Mouse (Mus musculus) kidney, embryonic 14.5 days (tissue): ENCODE measurements at regions not wholly inside any gene's neighbourhood (a gene's known extent, or its start where the extent isn't known, plus 50 kb on each side); places are given as distances from the start of the nearest gene placed in this dataset.
A peak's percentile ranks its signal among the peaks of the same experiment; 100 is the strongest.

Experiments
- ATAC-seq: fragments of 200-750 bp; cut with Nextera tagmentation; 2 replicates; pipeline ENCODE4 v1.8.0; 2017; ENCODE audit warnings: moderate number of reproducible peaks, mild to moderate bottlenecking, moderate TSS enrichment, moderate library complexity; ENCODE audit not compliant: low FRiP score, low TSS enrichment
- H3K27ac ChIP-seq: fragments of 300-500 bp; sonication (generic); 2 replicates; pipeline ENCODE4 v1.5.1; 2014; ENCODE audit warnings: low read depth, mild to moderate bottlenecking, low read length, moderate library complexity, mixed read lengths
- H3K27me3 ChIP-seq: fragments of 300-500 bp; sonication (generic); 2 replicates; pipeline ENCODE4 v1.6.1; 2014; ENCODE audit warnings: mild to moderate bottlenecking, low read length; ENCODE audit not compliant: control insufficient read depth, insufficient read depth
- H3K36me3 ChIP-seq: fragments of 300-500 bp; sonication (generic); 2 replicates; pipeline ENCODE4 v1.6.1; 2014; ENCODE audit warnings: low read length, mixed read lengths; ENCODE audit not compliant: control insufficient read depth, insufficient read depth
- H3K4me1 ChIP-seq: fragments of 300-500 bp; sonication (generic); 2 replicates; pipeline ENCODE4 v1.6.1; 2014; ENCODE audit warnings: low read length, mixed read lengths; ENCODE audit not compliant: control insufficient read depth, insufficient read depth
- H3K4me2 ChIP-seq: fragments of 300-500 bp; sonication (generic); replicated peaks from 2 replicates; pipeline ENCODE4 v1.6.1; 2014; ENCODE audit warnings: low read depth, mild to moderate bottlenecking, low read length
- H3K4me3 ChIP-seq: fragments of 300-500 bp; sonication (generic); 2 replicates; pipeline ENCODE4 v1.5.1; 2014; ENCODE audit warnings: mild to moderate bottlenecking, low read length
- H3K9ac ChIP-seq: fragments of 300-500 bp; sonication (generic); 2 replicates; pipeline ENCODE4 v1.6.1; 2014; ENCODE audit warnings: low read depth, mild to moderate bottlenecking, low read length, moderate library complexity
- H3K9me3 ChIP-seq: fragments of 300-500 bp; sonication (generic); 2 replicates; pipeline ENCODE4 v1.6.1; 2016; ENCODE audit warnings: low read length; ENCODE audit not compliant: control insufficient read depth
- WGBS: fragments of 180-500 bp; shearing (Covaris S2); extraction: QIAGEN DNeasy Blood & Tissue Kit; methylation state at CpG from one replicate; pipeline ENCODE4 v1.1.7; 2014; 5-methylcytosine and 5-hydroxymethylcytosine counted together

GRCm38 (mm10) chr2:179333587-179333986 is 108.6 kb upstream of the Cdh4 start:
- H3K9ac ChIP-seq, result no peak overlapping the region
- H3K4me1 ChIP-seq, result peaks cover 8% of the 10 kb centered on the region; the same call in 1 of the 2 replicates
- ATAC-seq, result peak; percentile 68
- H3K9me3 ChIP-seq, result no peaks in the 10 kb centered on the region
- H3K4me2 ChIP-seq, result no peak overlapping the region
- peak overlapping the region; percentile 65; the same call in 1 of the 2 replicates for H3K27ac ChIP-seq
- 33% methylated on average over 5 of the region's 5 CpGs for WGBS
- no peaks in the 10 kb centered on the region for H3K36me3 ChIP-seq
- H3K4me3 ChIP-seq, result no peak overlapping the region
- no peaks in the 10 kb centered on the region for H3K27me3 ChIP-seq

- no peak for ATAC-seq
- Histone ChIP-seq H3K9me3 (no peaks in the 10 kb centered on the region), H3K36me3 (no peaks in the 10 kb centered on the region), H3K27ac (no peak overlapping the region), H3K27me3 (no peaks in the 10 kb centered on the region), H3K9ac (no peak overlapping the region), H3K4me1 (peaks cover 8% of the 10 kb centered on the region; the same call in 1 of the 2 replicates), H3K4me2 (no peak overlapping the region), H3K4me3 (no peak overlapping the region)
- 15% methylated on average over 1 of the region's 1 CpGs for WGBS
Observed at GRCm38 (mm10) chr2:179336235-179336634, 106.0 kb upstream of the Cdh4 start.

- Histone ChIP-seq H3K27me3 (no peaks in the 10 kb centered on the region), H3K9ac (no peak overlapping the region), H3K4me2 (no peak overlapping the region), H3K36me3 (no peaks in the 10 kb centered on the region), H3K9me3 (no peaks in the 10 kb centered on the region), H3K4me1 (no peaks in the 10 kb centered on the region), H3K27ac (no peak overlapping the region), H3K4me3 (no peak overlapping the region)
- no peak for ATAC-seq
- WGBS, result 69% methylated on average over 3 of the region's 3 CpGs
Observed at GRCm38 (mm10) chr2:179352676-179353075, 89.6 kb upstream of the Cdh4 start.

GRCm38 (mm10) chr2:179354866-179355265 is 87.4 kb upstream of the Cdh4 start:
- H3K36me3 ChIP-seq, result no peaks in the 10 kb centered on the region
- no peaks in the 10 kb centered on the region for H3K9me3 ChIP-seq
- H3K4me2 ChIP-seq, result no peak overlapping the region
- ATAC-seq, result no peak
- H3K9ac ChIP-seq, result no peak overlapping the region
- WGBS, result 85% methylated on average over 5 of the region's 5 CpGs
- H3K27me3 ChIP-seq, result no peaks in the 10 kb centered on the region
- H3K27ac ChIP-seq, result no peak overlapping the region
- H3K4me3 ChIP-seq, result no peak overlapping the region
- no peaks in the 10 kb centered on the region for H3K4me1 ChIP-seq

GRCm38 (mm10) chr2:179370882-179371546 is 71.2 kb upstream of the Cdh4 start:
- no peaks in the 10 kb centered on the region for H3K4me1 ChIP-seq
- ATAC-seq, result no peak
- H3K9me3 ChIP-seq, result no peaks in the 10 kb centered on the region
- H3K27ac ChIP-seq, result no peak overlapping the region
- H3K4me3 ChIP-seq, result no peak overlapping the region
- WGBS, result 73% methylated on average over 14 of the region's 14 CpGs
- H3K4me2 ChIP-seq, result no peak overlapping the region
- H3K36me3 ChIP-seq, result no peaks in the 10 kb centered on the region
- no peak overlapping the region for H3K9ac ChIP-seq
- H3K27me3 ChIP-seq, result no peaks in the 10 kb centered on the region

- Histone ChIP-seq H3K4me3 (no peak overlapping the region), H3K27ac (no peak overlapping the region), H3K9me3 (no peaks in the 10 kb centered on the region), H3K9ac (no peak overlapping the region), H3K4me2 (no peak overlapping the region), H3K27me3 (no peaks in the 10 kb centered on the region), H3K4me1 (no peaks in the 10 kb centered on the region), H3K36me3 (no peaks in the 10 kb centered on the region)
- WGBS, result 71% methylated on average over 7 of the region's 7 CpGs
- no peak for ATAC-seq
Observed at GRCm38 (mm10) chr2:179371553-179371952, 70.7 kb upstream of the Cdh4 start.

- WGBS, result 67% methylated on average over 11 of the region's 11 CpGs
- Histone ChIP-seq H3K4me1 (no peaks in the 10 kb centered on the region), H3K27ac (no peak overlapping the region), H3K27me3 (no peaks in the 10 kb centered on the region), H3K9ac (no peak overlapping the region), H3K9me3 (no peaks in the 10 kb centered on the region), H3K4me3 (no peak overlapping the region), H3K4me2 (no peak overlapping the region), H3K36me3 (no peaks in the 10 kb centered on the region)
- no peak for ATAC-seq
Observed at GRCm38 (mm10) chr2:179379691-179380443, 62.4 kb upstream of the Cdh4 start.

- WGBS, result 68% methylated on average over 4 of the region's 4 CpGs
- Histone ChIP-seq H3K4me1 (no peaks in the 10 kb centered on the region), H3K9me3 (no peaks in the 10 kb centered on the region), H3K27me3 (no peaks in the 10 kb centered on the region), H3K36me3 (no peaks in the 10 kb centered on the region), H3K27ac (no peak overlapping the region), H3K4me2 (no peak overlapping the region), H3K9ac (no peak overlapping the region), H3K4me3 (no peak overlapping the region)
- no peak for ATAC-seq
Observed at GRCm38 (mm10) chr2:179380444-179380705, 61.9 kb upstream of the Cdh4 start.

GRCm38 (mm10) chr2:179381916-179382315 is 60.3 kb upstream of the Cdh4 start:
- H3K36me3 ChIP-seq, result no peaks in the 10 kb centered on the region
- H3K4me3 ChIP-seq, result no peak overlapping the region
- H3K27me3 ChIP-seq, result no peaks in the 10 kb centered on the region
- H3K27ac ChIP-seq, result no peak overlapping the region
- H3K4me1 ChIP-seq, result no peaks in the 10 kb centered on the region
- no peak overlapping the region for H3K4me2 ChIP-seq
- H3K9me3 ChIP-seq, result no peaks in the 10 kb centered on the region
- 95% methylated on average over 3 of the region's 3 CpGs for WGBS
- no peak overlapping the region for H3K9ac ChIP-seq
- no peak for ATAC-seq
